Mouse (Mus musculus): ENCODE measurements at regions not wholly inside any gene's neighbourhood (a gene's known extent, or its start where the extent isn't known, plus 50 kb on each side); places are given as distances from the start of the nearest gene placed in this dataset.

DNA sequence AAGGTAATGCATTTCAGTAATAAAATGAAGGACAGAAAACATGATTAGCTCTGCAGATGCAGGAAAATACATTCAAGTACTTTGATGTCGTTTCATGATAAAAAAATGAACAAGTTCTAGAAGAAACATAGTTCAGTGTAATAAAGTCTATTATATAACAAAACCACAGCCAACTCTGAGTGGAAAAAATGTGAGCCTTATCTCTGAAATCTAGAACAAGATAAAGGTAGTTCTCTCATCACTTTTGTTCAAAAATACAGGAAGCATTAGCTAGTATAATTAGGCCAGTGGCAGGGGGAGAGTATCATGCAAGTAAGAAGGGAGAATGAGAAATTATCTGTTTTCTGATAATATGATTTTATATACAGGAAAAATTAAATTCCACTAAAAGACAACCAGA is 559.0 kb downstream of the Gsdmc2 start:
- TF ChIP-seq HCFC1 (IDR thresholded peaks at IDR 0.05; ENCODE audit: low read depth, low read length): no peak
- no peak for TF ChIP-seq CHD2 (IDR thresholded peaks at IDR 0.05; ENCODE audit: low read length)
- TF ChIP-seq POLR2A (IDR thresholded peaks at IDR 0.05; ENCODE audit: control insufficient read depth in 1 of 2, insufficient read depth in 1 of 2, low read depth in 1 of 2, low read length in 2 of 2, poor library complexity in 1 of 2): no peak
- TF ChIP-seq SMC3 (IDR thresholded peaks at IDR 0.05; ENCODE audit: low read depth, low read length): no peak
- no peak for TF ChIP-seq ETS1 (IDR thresholded peaks at IDR 0.05; ENCODE audit: low read depth, low read length)
- no peak for TF ChIP-seq SIN3A (IDR thresholded peaks at IDR 0.05; ENCODE audit: low read length)
- TF ChIP-seq MEF2A (IDR thresholded peaks at IDR 0.05; ENCODE audit: extremely low read depth, insufficient replicate concordance, low read depth, low read length, poor library complexity, severe bottlenecking): no peak
- no peak for TF ChIP-seq UBTF (IDR thresholded peaks at IDR 0.05; ENCODE audit: borderline replicate concordance, insufficient read depth, low read depth, low read length)
- no peak for TF ChIP-seq CTCF (IDR thresholded peaks at IDR 0.05 in 2 of 3, conservative IDR thresholded peaks at IDR 0.05 in 1 of 3; ENCODE audit: control insufficient read depth in 1 of 3, insufficient read depth in 1 of 3, low read depth in 2 of 3, low read length in 3 of 3, poor library complexity in 1 of 3, severe bottlenecking in 1 of 3)
